Mouse (Mus musculus): ENCODE results near the gene Qrich2. TPM values are rescaled to one million over a fixed set of nuclear protein-coding genes. Genes with fewer than 3 reads are reported as not detected.
A peak's percentile ranks its signal among the peaks of the same experiment; 100 is the strongest.
"Not testable (repeated sequence)": the region's sequence is repeated elsewhere in the genome, so short reads cannot be mapped to it uniquely, and the experiment has no call there.

Qrich2 gene
- total RNA-seq, 4 experiments from 2014 or later = 0.14 TPM; not detected in 3

DNA sequence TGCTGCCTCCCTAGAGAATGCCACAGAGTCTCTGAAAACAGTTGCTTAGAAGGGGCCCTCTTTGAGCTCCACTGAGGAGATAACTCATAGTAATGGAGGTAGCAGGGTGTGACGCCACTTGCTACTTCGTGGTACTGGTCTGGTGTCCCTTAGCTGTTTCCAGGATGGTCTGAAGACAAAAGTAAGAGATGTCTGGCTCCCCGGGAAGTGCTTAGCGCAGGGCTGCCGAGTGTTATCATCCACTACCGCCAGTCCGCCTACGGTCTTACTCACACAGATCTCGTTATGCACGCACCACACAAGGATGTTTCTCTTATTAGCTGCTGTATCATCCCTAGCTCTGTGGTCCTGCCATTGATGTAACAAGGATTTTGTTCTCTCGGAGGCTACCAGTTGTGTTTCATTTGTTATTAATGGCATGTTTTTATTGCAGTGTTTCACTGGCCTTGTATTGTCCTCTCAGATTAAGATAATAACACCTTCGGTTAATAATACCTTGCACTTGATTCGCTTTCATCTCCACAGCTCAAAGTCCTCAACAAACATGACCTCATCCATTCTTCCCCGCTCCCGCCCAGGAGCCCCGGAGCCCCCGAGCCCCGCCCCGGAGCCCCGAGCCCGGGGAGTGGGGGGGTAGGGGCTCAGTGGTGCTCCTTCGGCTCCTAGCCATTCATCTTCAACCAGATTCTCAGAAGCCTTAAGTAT is 35.2 kb downstream of the Qrich2 start:
- no peak for DNase-seq (ENCODE audit: low spot score in 2 of 2)

DNA sequence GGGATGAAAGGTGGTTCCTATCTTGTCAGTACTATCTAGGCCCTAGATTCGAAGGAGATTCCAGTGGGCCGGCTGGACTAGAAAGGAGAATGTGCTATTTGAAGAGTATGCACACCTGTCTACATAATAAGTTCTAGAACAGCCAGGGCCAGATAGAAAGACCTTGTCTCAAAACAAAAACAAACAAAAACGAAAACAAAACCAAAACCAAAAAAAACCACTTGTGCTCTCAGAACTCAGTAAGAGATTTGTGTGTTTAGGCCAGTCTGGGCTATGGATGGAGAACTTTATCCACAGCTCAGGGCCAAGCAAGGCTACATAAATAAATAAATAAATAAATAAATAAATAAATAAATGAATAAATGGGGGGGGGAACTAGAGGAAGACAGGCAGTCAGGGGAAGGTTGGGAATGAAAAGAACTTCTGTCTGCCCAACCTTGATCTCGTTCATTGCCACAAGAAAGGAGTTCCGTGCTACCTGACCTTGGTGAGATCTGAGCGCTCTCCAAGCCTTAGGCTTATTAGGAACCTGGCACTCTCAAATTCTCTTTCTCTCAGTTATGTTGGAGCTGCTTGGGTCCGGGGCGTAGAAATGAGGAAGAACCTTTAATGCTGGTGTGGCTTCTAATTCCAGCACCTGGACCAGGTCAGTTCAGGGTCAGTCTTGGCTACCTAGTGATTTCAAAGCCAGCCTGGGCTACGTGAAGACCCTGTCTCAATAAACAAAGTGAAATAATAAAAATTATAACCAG is 36.0 kb downstream of the Qrich2 start:
- DNase-seq (ENCODE audit: low spot score in 2 of 2) = no peak

DNA sequence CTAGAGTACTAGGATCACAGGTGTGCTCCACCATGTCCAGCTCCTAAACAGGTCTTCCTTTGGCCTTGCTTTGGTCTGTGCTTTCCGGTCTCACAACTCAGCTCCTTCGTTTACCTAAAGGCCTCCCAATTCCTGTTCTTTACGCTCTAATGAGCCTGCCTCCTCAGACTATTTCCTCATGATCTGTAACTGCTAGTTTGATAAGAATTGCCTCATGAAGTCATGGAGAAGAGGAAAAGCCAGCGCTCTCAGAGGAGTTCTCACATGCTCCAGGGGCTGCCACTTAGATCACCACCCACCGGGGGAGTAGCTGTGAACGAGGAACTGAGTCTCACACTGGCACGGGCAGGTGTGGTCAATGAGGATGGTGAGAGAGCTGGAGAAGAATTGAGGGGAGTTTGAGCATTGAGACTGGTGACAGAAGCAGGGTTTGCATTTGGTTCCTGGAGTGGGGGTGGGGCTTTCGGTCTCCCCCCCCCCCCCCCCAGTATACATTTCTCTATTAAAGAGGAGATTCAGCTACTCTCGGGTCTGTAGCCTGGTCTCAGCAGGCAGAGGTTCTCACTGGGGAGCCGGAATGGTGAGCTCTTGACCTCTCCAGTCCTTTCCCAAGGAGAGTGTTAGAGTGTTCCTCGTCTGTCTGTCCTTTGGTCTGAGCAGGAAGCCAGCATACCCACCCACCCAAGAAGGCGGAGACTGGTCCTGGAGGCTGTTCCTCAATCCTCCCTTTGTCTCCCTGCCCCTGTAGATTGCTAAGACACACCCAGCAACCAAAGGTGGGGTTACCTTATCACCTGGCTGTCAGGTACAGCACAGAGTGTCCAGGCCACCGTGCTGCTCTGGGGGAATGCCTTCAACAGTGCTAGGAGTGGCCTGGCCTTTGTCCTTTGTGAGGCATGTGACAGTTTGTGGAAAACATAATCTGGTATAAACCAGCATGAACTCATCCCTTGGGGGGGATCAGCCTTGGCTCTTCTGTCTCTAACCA is 36.9 kb downstream of the Qrich2 start:
- DNase-seq (ENCODE audit: low spot score in 2 of 2) = no peak

DNA sequence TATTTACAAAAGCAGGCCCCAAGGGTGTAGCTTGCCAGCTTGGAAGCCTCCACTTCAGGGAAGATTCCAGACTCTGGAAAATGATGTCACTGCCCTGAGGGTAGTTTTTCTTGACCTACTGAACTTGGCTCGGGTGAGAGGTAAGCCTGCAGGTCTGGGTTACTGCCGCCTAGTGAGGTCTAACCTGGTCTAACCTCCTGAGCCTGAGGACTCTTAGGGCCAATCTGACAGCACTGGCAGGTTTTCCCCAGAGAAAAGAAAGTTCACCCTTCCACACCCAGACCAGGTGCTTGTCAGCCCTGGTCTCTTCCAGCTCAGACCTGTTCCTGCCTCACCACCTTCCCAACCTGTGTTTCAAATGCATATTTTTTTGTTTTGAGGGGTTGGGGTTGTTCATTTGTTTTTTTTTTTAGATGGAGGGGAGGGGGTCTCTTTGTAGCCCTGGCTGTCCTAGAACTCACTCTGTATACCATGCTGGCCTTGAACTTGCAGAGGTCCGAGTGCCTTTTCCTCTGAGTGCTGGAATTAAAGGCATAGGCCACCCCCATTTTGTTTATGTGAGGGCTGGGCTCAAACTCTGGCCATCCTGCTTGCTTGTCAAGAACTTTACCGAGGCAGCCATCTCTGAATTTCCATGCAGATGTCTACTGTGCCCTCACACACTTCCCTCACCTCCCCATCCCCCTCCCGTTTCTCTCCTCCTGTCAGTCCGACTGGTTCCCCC is 39.0 kb downstream of the Qrich2 start:
- no peak for DNase-seq (ENCODE audit: low spot score in 2 of 2)

DNA sequence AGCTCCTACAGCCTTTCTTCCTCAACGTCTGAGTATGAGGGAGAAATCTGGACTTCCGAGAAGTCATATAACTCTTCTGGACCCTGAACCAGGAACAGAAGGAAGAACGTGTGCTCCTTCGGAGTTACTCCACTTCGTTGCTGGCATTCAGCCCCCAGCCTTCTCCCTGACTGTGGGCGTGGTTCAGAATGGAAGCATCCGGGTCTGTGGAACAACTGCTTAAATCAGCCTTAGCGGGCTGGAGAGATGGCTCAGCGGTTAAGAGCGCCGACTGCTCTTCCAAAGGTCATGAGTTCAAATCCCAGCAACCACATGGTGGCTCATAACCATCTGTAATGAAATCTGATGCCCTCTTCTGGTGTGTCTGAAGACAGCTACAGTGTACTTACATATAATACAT is 39.7 kb downstream of the Qrich2 start:
- not testable (repeated sequence) for DNase-seq (ENCODE audit: low spot score in 2 of 2)

DNA sequence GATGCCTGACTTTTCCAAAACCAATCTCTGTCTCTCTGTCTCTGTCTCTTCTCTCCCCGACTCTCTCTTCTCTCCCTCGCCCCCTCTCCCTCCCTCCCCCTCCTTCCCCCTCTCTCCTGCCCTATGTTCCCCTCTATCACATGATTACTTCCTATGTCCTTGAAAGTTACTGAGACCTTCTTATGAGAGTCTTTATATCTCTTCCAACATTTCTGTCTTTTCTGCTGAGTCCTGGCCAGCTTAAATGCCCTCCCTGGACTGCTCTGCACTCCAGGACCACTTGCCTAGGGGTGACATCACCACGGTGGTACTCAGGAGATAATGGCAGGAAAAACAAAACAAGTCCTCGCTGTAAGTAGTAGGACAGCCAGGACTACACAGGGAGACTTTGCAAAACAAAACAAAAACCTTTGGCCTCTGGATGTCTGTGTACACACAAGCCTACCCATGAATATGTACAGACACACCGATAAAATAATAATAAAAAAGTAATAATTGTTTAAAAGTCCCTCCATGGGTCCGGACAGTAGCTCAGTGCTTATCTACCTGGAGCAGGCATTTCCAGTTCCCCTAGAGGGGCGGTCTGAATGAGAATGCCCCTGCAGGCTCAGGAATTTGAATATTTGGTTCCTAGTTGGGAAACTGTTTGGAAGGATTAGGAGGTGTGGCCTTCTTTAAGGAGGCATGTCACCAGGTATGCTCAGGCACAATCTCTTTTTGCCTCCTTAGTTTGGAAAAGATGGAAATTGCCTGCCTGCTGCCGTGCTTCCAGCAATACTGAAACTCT is 41.2 kb downstream of the Qrich2 start:
- DNase-seq (ENCODE audit: low spot score in 2 of 2) = no peak

DNA sequence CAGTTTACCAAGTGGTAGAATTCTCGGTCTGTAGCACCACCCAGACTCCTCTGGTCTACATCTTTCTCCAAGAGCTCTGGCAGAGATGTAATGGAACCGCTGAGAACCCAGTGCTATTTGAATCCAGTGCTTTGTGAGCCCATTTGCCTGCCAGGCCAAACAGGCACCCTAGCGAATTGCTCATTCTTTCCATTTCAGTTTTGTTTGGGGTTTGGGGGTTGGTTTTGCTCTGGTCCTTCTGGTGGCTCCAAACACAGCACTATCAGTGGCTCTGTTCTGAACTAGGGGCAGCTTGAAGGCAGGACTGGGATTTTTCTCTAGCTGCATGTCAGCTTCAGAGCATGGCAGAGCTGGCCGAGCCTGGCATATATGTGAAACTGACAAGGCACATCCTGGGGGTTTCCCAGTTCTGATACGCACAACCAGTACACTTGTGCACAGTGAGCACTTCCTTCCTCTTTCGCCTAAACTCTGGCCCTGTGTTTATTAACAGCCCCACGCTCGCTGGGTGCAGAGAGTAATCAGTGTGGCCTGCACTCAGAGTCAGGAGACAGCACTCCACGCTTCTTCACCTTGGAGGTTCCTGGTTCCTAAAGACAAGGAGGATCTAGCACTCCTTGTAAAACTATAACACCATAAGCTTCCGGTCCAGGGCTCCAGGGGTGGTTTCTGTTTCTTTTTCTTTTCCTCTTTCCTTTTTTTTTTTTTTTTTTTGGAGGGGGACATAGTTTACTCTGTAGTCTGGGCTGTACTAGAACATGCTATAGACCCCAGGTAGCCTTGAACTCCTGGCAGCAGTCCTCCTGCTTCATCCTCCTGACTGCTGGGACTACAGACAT is 42.0 kb downstream of the Qrich2 start:
- no peak for DNase-seq (ENCODE audit: low spot score in 2 of 2)

DNA sequence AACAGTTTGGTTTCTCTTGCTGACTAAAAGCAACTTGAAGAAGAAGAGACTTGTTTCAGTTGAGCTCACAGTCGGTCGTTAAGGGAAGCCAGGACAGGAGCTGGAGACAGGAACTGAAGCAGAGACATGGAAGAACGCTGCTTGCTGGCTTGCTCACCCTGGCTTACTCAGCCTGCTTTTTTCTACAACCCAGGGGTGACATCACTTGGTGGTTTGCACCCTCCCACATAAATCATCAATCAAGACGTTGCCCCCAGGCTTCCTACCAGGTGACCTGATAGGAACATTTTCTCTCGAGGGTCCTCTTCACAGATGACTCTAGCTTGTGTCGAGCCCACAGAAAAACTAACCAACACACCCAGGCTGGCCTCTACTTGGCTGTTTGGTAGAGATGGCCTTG is 42.8 kb downstream of the Qrich2 start:
- DNase-seq (ENCODE audit: low spot score in 2 of 2) = no peak

DNA sequence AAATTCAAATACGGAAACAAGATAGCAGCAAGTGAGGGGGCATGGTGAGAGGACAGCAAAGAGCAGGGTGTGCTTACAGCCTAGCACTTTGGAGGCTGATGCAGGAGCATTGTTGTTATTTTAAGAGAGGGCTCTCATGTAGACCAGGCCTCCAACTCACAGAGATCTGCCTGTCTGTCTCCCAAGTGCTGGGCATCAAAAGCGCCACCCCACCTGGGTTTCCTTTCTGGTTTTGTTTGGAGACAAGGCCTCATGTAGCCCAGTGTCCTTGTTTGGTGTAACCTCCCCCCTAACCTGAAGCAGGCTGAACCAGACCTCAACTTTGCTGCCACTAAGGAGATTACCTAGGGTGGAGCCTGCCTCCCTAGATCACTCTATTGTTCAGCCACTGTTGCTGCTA is 43.5 kb downstream of the Qrich2 start:
- no peak for DNase-seq (ENCODE audit: low spot score in 2 of 2)

DNA sequence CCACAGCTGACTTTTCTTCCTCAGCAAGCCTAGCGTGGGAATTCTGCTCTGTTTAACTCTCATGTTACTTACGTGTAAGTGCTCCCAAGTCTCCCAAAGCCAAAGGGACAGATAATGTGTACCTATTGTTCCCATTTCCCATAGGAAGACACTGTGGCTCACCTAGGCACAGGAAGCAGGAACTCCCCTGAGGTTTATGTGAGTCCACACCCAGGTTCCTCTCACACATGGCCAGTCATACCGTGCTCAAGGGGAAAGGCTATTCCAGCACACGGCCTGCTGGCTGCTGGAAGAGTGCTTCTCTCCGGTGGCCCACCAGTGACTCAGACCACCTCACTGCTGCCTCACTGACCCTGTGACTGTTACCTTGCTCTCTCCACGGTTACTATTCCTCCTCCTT is 44.9 kb downstream of the Qrich2 start:
- no peak for DNase-seq (ENCODE audit: low spot score in 2 of 2)

DNA sequence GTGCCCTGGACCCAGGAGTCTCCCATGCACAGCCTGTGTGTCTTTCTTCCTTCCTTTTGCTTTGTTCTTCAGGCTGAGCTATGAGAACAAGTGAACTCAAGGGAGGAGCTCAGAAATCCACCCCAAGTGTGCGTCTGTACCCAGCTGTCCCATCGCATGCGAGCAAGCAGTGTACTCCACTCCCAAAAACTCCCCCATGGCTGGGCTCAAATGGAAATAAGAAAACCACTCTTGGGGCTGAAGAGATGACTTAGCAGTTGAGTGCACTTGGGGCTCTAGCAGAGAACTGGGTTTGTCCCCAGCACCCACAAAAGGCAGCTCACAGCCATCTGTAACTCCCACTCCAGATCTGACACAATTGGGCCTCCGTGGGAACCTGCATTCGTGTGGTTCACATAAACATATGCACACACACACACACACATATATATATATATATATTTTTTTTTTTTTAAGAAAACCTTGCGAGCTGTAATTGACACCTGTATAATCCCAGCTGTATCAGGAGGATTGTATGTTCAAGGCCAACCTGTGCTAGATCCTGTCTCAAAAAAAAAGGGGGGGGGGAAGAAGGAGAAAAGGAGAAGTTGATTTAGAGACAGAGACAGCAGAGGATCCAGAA is 47.1 kb downstream of the Qrich2 start:
- no peak for DNase-seq (ENCODE audit: low spot score in 2 of 2)

DNA sequence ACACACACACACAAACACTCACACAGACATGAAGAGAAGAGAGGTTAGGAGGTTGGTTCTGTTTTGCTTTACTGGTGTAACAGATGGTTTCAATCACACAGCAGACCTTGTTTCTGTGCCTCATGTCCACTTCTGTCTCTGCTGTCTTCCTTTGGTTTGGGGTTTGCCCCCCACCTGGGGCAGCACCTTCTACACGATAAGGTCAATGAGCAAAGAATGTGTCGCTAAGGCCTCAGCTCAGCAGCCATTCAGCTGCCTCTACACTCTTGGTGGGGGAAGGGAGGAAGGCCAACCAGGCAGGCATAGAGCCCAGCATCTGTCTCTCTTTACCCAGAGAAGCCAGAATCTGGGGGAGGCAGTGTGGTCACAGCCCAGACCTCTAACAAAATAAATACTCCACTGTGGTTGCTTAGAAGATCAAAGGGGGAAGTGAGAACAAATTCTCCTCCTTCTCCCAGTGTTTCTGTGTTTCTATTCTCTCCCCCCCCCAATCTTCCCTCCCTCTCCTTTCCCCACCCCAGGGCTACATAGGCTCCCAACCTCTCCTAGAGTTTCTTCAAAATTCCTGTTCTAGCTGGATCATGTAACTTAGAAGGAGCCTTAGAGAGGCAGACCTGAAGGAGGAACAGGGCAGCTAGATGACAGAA is 47.7 kb downstream of the Qrich2 start:
- DNase-seq (ENCODE audit: low spot score in 2 of 2) = no peak

DNA sequence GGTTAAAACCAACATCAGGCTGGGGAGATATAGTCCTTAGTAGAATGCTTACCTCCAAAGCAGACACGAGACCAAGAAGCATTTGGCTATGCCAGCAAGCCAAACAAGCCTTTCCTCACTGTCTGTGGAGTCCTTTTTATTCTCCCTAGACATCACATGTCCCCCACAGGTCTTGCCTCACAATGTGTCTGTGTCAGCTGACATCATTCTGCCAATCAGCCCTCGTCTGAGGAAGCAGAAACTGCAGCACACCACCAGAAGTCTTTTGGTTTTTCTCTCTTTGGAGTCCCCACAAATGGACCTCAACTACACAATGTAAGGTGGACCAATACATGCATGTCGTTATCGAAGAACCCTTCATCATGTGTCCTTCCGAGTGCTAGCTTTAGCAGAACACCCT is 49.0 kb downstream of the Qrich2 start:
- no peak for DNase-seq (ENCODE audit: low spot score in 2 of 2)

DNA sequence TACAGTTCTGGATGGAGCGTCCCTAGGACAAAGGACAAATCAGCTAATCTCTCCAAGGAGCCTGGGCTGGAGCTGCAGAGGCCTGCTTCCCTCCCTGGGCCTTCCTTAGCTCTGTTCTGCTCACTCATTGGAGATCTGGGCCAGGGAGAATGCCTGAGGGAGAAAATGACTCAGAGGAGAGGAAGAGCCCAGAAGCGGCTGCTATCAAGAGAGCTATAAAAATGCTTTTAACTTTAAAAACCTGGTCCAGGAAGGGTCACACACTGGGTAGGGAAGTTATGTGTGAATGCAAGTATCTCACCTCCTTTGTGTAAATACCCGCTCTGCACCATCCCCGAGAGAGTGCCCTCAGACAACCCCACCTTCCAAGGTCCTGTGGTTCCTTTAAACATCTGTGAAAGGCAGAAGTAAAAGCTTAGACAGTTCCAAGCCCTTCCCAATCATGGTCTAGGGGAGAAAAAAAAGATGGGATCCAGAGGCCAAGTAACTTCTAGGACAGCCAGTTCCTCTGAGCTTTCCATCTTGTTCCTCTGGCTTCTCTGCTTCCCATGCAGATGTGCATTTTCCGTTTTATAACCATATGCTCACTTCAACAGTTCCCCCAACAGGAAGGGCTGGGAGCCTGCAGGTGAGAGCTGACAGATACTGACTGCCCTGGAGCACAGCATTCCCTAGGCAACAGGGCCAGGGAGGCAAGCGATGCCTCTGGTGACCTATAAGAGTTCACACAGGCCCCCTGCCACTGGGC is 49.7 kb downstream of the Qrich2 start:
- no peak for DNase-seq (ENCODE audit: low spot score in 2 of 2)

DNA sequence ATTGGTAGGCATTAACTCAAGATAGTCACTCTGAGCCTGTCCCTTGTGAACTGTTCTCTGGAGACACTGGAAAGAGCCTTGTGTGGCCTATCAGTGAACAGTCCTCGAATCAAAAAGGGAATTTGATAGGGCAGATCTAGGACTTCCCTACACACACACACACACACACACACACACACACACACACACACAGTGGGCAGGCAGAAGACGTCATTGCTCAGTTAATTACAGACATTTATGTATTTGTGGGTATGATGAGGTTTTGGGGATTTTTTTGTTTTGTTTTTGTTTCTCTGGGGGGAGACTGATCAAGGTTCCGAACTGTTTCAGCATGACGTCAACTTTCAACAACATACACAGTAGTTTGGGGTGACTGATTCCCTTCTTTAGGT is 52.4 kb downstream of the Qrich2 start:
- DNase-seq (ENCODE audit: low spot score in 2 of 2) = no peak

DNA sequence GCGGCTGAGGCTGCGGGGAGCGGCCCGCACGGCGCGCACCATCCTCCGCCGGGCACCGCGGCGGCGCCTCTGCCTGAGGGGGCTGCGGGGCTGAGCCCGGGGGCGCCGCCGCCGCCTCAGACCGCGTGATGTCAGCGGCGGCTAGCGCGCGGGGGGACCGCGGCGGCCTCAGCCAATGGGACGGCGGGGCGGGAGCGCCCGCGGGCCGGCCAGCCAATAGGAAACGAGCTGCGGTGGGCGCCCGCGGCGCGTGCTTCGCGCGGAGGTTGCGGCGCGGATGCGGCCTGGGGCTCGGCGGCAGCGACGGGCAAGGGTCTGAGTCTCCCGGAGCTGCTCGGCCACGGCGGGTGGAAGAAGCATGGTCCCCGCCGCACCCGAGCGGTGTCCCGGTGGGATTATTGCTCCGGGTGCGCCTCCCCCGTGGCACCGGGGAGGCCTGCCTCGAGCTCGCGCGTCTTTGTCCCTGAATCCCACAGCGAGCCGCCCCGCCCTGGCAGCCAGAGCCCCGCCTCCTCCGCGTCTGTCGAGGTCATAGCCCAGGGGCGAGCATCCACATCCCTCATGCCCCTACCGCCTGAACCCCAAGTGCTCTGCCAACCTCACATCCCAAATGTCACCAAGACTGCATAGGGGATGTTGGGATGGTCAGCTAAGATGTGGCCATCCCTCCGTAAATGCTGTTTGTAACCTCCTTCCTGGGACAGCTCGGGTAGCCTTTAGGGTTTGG is 53.0 kb downstream of the Qrich2 start, which contains the start of gene Rnf157:
Gene Rnf157, minus strand, starts transcription at position 129 of the 727 bp plus-strand sequence.
- DNase-seq (ENCODE audit: low spot score in 2 of 2) = peak; percentile 59 to 85

Data from layer of hippocampus, adult 8-10 months (tissue).